Mouse (Mus musculus) adrenal gland, adult 2 months (tissue): Measurements from ENCODE around the gene Pacs2. TPM values are rescaled to one million over a fixed set of nuclear protein-coding genes. Genes with fewer than 3 reads are reported as not detected.

Experiments
- DNase-seq: peaks from one replicate; pipeline ENCODE4 v3.0.0; 2021
- long read RNA-seq: library from polyadenylated mRNA; stranded (forward); transcript quantifications from one replicate; pipeline ENCODE4 v2.0.0, GENCODE M21; 2021
- polyA plus RNA-seq: library from polyadenylated mRNA; depleted of rRNA; stranded (reverse); fragments of >200 nt; gene quantifications from 2 replicates; pipeline ENCODE4 v1.2.3, GENCODE M21; 2012; rRNA removed
- total RNA-seq, 2 experiments: library from RNA; stranded (reverse); gene quantifications; 2 replicates each; pipeline ENCODE4 v1.2.3; 2021

Pacs2 gene
- total RNA-seq: 10 to 100 TPM; 38.7 to 42.1 TPM
- polyA plus RNA-seq: 51.9 and 66.9 TPM in 2 replicates
- long read RNA-seq, full-length matches to known transcripts: 14 of 26 reads
- long read RNA-seq, partial matches to known transcripts: 8 of 26 reads
- long read RNA-seq, other reads (novel, unspliced or antisense): 4 of 26 reads

DNA sequence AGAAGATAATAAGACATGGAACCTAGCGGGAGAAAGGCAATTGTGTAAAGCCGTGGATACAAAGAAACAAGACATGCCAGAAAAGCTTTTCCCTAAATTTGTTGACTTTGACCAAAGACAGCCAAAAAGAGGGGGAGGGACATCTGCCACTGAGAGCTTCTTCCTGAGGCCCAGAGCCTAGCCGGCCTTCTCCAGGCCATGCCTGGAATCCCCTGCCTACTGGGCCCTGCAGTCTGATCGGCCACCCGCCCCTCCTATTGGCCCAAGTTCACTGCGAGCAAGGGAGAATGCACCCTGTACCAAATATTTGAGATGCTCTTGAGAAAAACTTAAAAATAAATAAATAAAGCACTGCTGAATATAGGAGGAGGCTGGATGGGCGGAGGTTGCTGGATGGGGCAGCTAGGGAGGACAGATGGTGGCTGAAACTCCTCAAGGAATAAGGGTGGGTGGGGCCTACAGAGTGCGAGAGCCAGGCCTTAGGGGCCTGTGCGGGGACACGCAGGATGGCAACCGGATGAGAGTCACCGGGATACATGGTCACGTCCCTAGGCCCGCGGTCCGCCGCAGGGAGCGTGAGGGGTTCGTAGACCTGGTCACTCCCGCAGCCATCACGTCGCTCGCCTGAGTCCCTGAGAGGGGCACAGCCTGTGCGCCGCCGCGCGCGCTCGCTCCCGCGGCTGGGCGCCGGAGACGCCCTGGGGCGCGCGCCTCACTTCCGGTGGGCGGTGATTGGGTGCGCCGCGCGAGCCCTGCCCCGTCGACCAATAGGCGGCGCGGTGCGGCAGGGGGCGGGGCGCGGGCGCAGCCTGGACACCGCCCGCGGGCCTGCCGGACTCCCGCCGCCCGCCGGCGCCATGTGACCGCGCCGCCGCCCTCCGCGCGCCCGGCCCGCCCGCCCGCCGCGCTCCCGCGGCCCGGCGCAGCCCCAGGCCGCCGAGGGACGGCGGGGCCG lies at the start of gene Pacs2:
TSS of gene Pacs2 (plus strand) at position 905 of the 955 bp plus-strand sequence.
- peak; percentile 97 for DNase-seq

DNA sequence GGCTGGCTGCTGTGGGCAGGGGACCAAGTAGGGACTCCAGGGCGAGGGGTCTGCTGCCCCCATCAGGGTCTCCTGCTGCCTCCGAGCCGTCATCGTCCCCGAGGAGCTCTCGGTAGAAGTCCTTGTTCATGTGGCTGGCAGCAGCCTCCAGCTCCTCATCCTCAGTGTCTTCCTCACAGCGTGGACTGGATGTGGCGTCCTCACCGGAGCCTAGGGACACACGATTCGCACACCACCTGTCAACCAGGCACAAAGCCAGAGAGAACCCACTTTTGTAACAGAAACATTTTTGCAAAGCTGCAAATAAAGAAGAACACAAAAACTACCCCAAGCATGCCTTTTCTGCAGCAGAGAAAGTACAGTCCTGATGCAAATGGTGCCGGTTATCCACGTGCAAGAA lies 48.5 kb upstream of the Pacs2 start:
- no peak for DNase-seq

DNA sequence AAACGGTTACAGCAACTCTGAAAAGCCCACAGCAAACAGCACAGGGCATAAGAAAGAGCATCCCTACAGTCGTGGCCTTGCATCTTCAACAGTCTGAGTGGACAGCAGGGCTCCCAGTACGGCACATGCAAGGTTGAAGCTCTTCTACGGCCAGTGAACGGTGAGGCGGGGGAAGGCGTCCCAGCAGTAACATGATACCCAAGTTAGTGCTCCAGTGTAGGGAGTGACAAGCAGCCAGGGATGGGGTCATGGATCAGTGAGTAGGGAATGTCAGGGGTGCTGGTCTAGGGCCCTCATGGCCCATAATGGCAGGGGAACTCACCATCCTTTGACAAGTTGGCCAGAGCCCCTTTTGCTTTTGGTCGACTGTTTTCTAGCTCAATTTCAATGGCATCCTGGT lies 45.4 kb upstream of the Pacs2 start:
- no peak for DNase-seq

DNA sequence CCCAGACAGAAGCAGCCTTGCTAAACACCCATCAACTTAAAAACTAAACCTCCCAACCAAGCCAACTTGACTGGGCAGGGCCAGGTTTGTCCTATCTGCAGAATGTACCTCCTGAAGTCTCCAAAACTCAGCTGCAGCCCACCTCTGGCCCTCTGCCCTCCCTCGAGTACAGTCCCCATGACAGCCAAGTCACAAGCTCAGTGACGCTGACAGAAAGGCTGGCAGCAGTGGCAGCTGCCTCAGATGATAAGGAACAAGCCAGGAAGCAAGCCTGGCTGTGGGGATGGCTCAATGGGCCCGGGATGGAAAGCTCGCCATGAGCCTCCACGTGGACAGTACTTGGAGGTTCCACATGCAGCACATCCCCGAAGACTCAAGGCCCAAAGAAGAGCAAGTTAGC lies 44.7 kb upstream of the Pacs2 start:
- no peak for DNase-seq

DNA sequence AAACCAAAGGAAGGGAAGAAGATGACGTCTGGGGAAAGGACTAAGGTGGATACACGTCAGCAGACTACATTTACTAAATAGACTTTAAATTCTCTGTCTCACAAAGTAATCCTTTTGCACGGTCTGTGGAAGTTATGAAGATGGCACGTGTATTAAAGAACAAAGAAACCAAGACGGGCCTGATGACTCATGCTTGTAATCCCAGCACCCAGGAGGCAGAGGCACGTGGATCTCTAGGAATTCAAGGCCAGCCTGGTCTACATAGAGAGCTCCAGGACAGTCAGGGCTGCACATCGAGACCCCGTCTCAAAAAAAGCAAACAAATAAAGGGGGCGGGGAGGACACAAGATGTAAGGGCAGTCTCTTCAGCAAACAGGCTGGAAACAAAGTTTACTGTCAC lies 39.6 kb upstream of the Pacs2 start:
- DNase-seq: peak; percentile 58

DNA sequence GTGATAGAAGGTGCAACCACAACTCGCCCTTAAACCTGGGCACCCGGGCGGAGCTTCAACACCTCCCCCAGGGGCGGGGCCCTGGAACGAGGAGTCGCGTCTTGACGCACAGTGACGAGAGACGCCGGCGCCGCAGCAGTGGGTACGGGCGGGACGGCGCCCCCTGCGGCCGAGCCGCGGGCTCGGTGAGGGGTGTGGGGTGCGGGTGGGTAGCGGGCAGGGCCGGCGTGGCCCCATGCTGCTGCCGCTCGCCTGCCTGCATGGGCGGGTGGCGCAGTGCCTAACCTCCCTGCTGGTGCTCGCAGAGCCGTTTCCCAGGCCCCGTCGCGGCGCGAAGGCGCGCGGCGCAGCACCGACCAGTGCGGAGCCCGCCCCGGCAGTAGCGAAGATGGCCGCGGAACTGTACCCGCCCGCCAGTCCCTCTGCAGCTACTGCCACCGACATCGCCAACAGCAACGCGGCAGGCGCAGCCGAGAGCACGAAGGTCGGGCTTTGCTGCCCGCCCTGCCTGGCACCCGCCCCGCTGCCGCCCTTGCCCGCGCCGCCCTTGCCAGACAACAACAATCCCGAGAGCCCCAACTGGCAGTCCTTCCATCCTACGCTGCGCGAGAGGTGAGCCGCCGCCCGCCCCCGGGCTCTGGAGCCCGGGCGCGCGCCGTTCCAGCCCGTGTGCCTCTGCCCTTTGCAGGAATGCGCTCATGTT lies 37.8 kb upstream of the Pacs2 start, which contains the start of gene Btbd6:
TSS of gene Btbd6 (plus strand) at position 112 of the 703 bp plus-strand sequence.
- peak; percentile 94 for DNase-seq

DNA sequence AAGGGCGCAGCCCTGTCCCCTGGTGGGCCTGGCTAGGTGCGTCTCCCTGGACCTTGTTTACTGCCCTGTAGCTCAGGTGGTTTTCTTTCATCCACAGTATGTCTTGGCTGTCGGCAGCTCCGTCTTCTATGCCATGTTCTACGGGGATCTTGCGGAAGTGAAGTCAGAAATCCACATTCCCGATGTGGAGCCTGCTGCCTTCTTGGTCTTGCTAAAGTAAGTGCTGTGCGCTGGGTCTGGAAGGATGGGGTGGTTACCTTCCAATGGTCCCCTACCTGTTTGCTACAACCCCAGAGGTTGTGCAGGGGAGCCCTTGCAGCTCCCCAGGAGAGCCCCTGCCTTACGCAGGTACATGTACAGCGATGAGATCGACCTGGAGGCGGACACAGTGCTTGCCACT lies 37.2 kb upstream of the Pacs2 start:
- DNase-seq: no peak

DNA sequence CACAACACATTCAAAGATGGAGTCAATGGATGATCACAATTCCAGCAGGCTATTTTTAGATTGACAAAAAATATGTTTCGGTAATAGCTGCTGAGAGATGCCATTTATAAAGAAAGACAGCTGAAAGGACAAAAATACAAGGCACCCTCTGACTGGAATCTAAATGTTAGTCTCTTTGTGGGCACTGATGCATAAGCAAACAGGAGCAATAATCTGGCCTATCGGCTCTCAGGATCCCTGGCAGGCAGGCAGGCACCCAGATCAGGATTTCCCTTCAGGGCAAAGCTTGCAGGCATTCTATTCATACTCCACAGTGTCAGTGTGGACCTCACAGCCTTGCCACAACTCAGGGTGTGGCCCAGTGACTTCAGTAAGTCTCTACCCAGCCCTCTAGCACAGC lies 32.3 kb upstream of the Pacs2 start:
- DNase-seq: no peak

DNA sequence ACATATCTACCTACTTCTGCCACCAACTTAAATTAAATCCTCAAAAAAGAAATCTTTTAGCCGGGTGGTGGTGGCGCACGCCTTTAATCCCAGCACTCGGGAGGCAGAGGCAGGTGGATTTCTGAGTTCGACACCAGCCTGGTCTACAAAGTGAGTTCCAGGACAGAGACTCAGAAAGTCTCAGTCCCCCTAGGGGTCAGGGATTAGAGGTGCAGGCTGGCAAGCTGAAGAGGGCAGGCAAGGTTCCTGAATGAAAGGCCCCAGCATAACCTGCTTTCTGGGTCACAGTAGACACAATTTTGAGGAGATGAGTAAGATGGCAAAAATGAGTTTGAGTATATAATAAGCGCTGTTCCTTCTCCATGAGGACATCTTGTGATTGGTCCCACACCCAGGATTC lies 29.0 kb upstream of the Pacs2 start:
- no peak for DNase-seq

DNA sequence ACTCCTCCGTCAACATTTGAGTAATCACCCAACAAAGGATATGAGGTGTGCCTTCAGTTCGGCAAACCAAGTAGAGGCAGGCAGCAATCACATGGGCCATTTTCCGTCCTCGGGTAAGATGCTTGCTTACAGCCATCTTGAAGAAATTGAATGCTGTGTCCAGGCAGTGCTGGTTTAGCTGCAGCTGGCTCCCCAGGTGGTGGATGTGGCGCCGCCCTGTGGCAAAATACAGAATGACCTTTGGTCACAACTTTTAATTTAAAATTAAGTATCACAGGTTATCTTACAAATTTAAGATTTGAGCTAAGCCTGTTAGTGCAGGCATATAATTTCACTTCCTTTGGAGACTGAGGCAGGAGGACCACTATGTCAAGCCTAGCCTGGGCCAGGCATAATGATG lies 26.4 kb upstream of the Pacs2 start:
- DNase-seq: peak; percentile 28

DNA sequence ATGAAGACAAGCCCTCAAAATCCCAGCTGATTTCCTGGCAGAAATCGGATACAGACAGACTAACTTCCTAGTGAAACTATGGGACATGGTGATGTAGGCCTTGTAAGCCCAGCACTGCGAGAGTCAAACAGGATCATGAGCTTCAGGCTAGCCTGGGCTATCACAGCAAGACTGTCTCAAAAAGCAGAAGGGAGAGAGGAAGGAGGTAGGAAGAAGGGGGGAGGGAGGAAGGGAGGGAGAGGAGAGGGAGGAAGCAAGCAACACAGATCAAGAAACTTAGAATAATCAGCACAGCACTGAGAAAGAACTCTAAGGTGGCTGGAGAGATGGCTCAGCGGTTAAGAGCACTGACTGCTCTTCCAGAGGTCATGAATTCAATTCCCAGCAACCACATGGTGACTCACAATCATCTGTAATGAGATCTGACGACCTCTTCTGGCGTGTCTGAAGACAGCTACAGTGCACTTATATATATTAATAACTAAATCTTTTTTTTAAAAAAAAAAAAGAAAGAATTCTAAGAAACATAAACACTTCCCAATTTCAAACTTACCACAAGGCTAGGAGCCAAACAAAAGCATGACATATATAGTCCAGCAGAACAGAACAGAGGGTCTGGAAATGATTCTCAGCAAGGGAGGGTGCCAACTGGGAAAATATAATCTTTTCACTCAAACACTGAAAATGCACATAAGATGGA lies 23.5 kb upstream of the Pacs2 start:
- no peak for DNase-seq

DNA sequence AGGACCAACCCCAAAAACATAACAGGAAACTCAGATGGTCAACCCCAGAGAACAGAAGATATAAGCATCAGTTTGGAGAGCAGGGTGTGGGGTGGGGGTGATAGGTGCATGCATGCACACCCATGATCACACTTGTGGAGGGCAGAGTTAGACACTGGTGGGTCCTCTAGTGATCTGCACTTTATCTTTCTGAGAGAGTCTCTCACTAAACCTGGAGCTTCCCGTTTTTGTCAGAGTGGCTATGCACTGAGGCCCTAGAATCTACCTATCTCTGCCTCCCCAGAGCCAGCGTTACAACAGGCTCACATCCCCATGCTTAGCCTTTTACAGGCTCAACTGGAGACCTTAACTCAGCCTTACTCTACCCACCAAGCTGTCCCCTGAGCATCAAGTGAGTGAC lies 22.9 kb upstream of the Pacs2 start:
- no peak for DNase-seq

DNA sequence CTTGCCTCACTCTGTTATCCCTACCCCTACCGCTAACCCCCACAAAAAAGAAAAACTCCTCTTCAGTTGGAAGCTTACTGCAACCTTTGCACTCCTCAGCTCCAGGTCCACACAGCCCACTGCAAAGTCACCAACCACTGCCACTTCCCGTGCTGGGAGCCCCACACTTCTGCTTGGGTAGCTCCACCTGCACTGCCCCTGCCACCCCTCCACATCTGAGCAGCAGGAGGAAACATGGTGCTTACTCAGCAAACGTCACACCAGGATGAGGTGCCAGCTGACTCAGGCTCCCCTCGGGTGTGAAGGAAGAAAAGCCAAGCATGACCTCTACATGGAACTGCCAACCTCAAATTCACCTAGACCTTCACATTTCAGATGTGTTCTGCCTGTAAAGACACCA lies 20.2 kb upstream of the Pacs2 start:
- no peak for DNase-seq

DNA sequence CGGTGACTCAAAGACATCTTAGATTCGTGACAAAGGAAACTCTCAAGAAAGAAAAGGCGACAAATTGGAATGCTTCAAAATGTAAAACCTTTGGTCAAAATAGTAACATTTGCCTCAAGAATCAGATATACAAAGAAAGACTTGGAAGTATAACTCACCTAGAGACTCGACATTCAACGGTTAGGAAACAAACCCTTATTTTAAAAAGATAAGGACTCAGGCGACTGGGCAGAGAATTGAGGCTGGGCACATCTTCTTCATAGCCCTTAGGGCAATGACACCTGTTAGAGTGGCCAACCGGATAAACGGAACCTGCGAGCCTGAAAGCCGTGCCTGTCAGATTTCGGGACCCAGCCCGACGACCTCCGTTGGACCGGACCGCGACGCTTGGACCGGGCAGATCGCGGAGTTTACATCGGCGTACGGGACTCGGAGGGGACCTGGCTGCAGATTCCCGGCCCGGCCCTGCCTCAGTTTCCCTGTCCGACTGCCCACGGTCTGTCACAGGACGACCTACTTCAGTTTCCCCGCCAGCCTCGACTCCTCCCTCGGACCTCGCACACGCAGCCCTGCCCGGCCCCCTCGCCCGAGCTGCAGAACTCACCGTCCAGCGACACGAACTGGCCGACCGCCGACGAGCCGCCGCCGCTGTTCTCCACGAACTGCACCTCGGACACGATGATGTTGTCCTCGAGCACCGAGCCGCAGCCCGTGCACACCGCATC lies 14.6 kb upstream of the Pacs2 start:
- no peak for DNase-seq

DNA sequence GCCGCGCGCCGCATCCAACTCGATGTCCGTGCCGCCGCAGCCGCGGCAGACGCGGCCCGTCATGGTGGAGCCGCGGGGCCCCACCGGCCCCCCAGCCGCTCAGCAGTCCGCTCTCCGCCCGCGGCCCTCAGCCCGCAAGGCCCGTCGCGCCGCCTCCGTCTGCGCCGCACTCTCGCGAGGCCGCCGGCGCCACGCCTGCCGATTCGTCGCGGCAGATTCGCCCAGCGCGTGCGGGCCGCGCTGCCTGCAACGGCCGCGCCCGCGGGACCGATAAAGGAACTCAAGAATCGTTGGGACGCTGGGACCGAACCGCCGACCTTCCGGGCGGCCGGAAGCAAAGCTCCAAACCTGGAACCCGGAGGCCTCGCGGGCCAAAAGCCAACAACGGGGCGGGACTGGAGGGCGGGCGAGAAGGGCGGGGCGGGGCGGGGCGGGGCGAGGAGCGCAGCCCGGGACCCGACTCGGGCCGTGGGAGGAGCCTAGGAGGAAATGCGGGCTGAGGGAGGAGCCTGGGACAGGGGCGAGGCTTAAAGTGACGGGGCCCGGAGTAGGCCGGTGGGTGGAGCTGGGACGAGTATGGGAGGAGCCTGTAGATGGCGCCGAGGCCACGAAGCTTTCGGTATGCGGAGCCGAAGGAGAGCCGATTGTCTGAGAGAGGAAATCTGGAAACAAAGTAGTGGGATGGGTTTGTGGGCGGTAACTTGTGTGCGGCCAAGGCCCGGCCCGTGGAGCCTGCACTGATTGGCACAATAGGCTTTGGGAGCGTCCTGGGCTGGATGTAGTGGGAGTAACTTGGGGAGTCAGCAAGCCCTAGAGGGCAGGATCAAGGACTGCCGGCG lies 13.8 kb upstream of the Pacs2 start, which contains the start of gene Brf1:
TSS of gene Brf1 (minus strand) at position 411 of the 839 bp plus-strand sequence.
- DNase-seq: peak; percentile 99

DNA sequence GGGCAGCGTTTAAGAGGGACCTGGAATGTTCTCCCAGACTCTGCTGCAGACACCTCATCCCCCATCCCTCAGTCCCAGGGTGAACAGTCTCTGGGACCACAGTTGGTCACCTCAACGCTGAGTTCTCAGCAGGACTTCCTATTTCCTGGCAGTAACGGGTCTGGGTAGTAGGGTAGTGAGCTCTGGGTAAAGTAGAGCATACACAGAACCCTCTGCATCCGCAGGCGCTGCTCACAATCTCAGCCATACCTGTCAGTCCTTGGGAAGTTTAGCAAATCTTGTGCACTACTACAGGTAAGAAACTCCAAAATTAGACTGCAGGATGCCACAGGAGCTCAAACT lies 13.2 kb upstream of the Pacs2 start:
- no peak for DNase-seq

DNA sequence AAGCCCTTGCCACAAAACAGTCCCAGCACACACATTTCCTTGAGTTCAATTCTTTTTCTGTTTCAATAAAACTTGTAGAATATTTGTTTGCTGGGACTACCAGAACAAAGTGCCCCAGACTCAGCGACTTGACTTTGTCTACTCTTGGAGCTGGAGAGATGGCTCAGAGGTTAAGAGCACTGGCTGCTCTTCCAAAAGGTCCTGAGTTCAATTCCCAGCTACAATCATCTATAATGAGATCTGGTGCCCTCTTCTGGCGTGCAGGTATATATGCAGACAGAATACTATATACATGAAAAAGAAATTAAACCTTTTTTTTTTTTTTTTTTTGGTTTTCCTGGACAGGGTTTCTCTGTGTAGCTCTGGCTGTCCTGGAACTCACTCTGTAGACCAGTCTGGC lies 11.6 kb upstream of the Pacs2 start:
- no peak for DNase-seq

DNA sequence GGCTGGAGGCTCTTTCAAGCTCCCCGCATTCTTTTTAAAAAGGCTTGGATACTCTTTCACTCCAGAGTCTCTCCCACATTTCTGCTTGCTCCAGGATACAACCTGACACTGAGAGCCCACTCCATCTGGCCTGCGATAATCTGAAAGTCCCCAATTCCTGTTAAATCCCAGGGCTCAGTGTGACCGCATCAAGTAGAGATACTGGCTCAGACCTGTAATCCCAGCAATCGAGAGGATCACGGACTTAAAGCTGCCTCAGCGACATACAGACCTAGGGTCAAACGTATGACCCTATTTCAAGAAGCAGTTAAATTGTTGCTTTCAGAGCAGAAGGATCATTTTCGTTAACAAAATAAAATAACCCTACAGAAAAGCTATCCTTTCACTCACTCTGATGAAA lies 10.3 kb upstream of the Pacs2 start:
- DNase-seq: no peak

DNA sequence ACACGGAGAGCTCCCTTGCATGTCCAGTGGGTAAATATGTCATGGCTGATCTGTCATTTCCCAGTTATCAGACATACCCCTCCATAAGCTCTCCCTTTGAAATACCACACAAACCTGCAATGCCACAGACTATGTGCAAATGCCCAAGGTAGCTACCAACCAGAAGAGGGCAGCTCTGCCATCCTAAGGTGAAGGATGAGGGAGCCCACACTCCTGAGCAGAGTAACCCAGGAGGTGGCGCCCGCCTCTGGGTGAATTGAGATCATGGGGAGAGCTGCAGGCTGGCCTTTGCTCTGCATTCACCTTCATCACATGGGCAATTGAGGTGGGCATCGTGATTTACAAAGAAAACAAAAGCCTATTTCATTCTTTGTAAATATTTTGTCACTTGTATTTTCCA lies 9.3 kb upstream of the Pacs2 start:
- peak; percentile 79 for DNase-seq

DNA sequence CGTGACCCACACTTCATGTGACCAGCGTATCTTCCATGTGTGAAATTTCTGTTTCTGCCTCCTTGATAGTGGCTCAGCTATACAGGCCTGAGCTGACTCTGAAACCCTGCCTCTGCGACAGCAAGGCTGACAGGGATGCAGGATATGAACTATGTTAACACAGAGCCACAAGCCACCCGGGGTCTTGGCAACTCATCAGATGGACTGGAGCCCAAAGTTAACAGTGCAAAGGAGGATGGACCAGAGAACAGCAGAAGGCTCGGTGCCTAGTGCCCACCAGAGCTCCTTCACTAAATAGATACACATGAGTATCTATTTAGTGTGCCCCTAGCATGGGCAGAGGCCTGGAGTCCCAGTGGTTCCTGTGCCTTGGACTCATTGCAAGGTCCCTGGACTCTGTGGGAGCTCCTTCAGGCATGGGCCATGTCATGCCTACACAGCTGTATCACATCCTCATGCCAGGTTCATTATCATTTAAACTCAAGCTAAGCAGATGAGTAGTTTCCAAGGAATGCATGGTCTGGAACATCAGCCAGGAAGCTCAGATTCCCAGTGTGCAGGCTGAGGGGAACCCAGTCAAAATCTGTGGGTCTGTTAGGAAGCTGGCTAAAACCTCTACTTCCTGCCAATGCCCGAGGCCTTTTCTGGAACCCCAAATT lies 2.5 kb upstream of the Pacs2 start:
- DNase-seq: no peak
